Mouse (Mus musculus): Measurements from ENCODE around the gene Susd4. TPM values are rescaled to one million over a fixed set of nuclear protein-coding genes. Genes with fewer than 3 reads are reported as not detected.

Susd4 gene
- 3.1 and 3.5 TPM in 2 replicates for polyA plus RNA-seq (2016; fragmentation: Nextera tagmentation; extraction: Ambion mirVana)

- no peaks in the 10 kb centered on the region for H3K9me3 ChIP-seq (replicated peaks)
- H3K9ac ChIP-seq = peak within 1 kb of the TSS; percentile 31; the same call in 1 of the 2 replicates
- under 1% methylated on average over 90 of the region's 95 CpGs for WGBS (ENCODE audit: insufficient replicate concordance)
- H3K36me3 ChIP-seq = no peaks in the 10 kb centered on the region
- peak within 1 kb of the TSS; percentile 75 for H3K4me2 ChIP-seq
- peaks cover 57% of the 10 kb centered on the region for H3K27me3 ChIP-seq (replicated peaks)
- H3K4me1 ChIP-seq = peaks cover 15% of the 10 kb centered on the region; the same call in 1 of the 2 replicates
- no peak within 1 kb of the TSS for H3K27ac ChIP-seq
- H3K4me3 ChIP-seq = peak within 1 kb of the TSS; percentile 61
- ATAC-seq = peak; percentile 62
Measured at GRCm38 (mm10) chr1:182763716-182764461, at the start of gene Susd4. Gene Susd4, plus strand, starts transcription at chr1:182763860.

GRCm38 (mm10) chr1:182714236-182714935 is 49.3 kb upstream of the Susd4 start:
- Histone ChIP-seq H3K27ac (no peak overlapping the region), H3K9me3 (replicated peaks) (no peaks in the 10 kb centered on the region), H3K4me2 (no peak overlapping the region), H3K9ac (no peak overlapping the region), H3K4me1 (no peaks in the 10 kb centered on the region), H3K27me3 (replicated peaks) (no peaks in the 10 kb centered on the region), H3K36me3 (no peaks in the 10 kb centered on the region), H3K4me3 (no peak overlapping the region)
- no peak for ATAC-seq
- 52% methylated on average over 6 of the region's 6 CpGs for WGBS (ENCODE audit: insufficient replicate concordance)

GRCm38 (mm10) chr1:182727541-182727940 is 36.1 kb upstream of the Susd4 start:
- WGBS (ENCODE audit: insufficient replicate concordance) = 57% methylated on average over 12 of the region's 12 CpGs

GRCm38 (mm10) chr1:182729002-182729401 is 34.7 kb upstream of the Susd4 start:
- Histone ChIP-seq H3K4me2 (no peak overlapping the region), H3K9ac (no peak overlapping the region), H3K9me3 (replicated peaks) (no peaks in the 10 kb centered on the region), H3K4me1 (no peaks in the 10 kb centered on the region), H3K27ac (no peak overlapping the region), H3K36me3 (no peaks in the 10 kb centered on the region), H3K27me3 (replicated peaks) (no peaks in the 10 kb centered on the region), H3K4me3 (no peak overlapping the region)
- WGBS (ENCODE audit: insufficient replicate concordance) = 62% methylated on average over 9 of the region's 9 CpGs
- ATAC-seq = no peak

More at GRCm38 (mm10) chr1:182727541-182727940, 36.1 kb upstream of the Susd4 start:
- H3K4me3 ChIP-seq = no peak overlapping the region
- ATAC-seq = no peak
- H3K27me3 ChIP-seq (replicated peaks) = no peaks in the 10 kb centered on the region
- H3K27ac ChIP-seq = no peak overlapping the region
- no peaks in the 10 kb centered on the region for H3K4me1 ChIP-seq
- H3K36me3 ChIP-seq = no peaks in the 10 kb centered on the region
- no peaks in the 10 kb centered on the region for H3K9me3 ChIP-seq (replicated peaks)
- H3K9ac ChIP-seq = no peak overlapping the region
- no peak overlapping the region for H3K4me2 ChIP-seq

GRCm38 (mm10) chr1:182732695-182733094 is 31.0 kb upstream of the Susd4 start:
- Histone ChIP-seq H3K27ac (no peak overlapping the region), H3K4me1 (no peaks in the 10 kb centered on the region), H3K27me3 (replicated peaks) (no peaks in the 10 kb centered on the region), H3K9me3 (replicated peaks) (no peaks in the 10 kb centered on the region), H3K4me3 (no peak overlapping the region), H3K36me3 (no peaks in the 10 kb centered on the region), H3K9ac (no peak overlapping the region), H3K4me2 (no peak overlapping the region)
- WGBS (ENCODE audit: insufficient replicate concordance) = 33% methylated on average over 7 of the region's 7 CpGs
- ATAC-seq = no peak

GRCm38 (mm10) chr1:182735891-182736290 is 27.8 kb upstream of the Susd4 start:
- Histone ChIP-seq H3K9me3 (replicated peaks) (no peaks in the 10 kb centered on the region), H3K4me1 (no peaks in the 10 kb centered on the region), H3K9ac (no peak overlapping the region), H3K27me3 (replicated peaks) (no peaks in the 10 kb centered on the region), H3K4me2 (no peak overlapping the region), H3K36me3 (no peaks in the 10 kb centered on the region), H3K27ac (no peak overlapping the region), H3K4me3 (no peak overlapping the region)
- 51% methylated on average over 4 of the region's 4 CpGs for WGBS (ENCODE audit: insufficient replicate concordance)
- no peak for ATAC-seq

- Histone ChIP-seq H3K9me3 (replicated peaks) (no peaks in the 10 kb centered on the region), H3K4me3 (no peak overlapping the region), H3K9ac (no peak overlapping the region), H3K4me1 (no peaks in the 10 kb centered on the region), H3K4me2 (no peak overlapping the region), H3K27ac (no peak overlapping the region), H3K27me3 (replicated peaks) (no peaks in the 10 kb centered on the region; the same call in 1 of the 2 replicates), H3K36me3 (no peaks in the 10 kb centered on the region)
- ATAC-seq = no peak
- WGBS (ENCODE audit: insufficient replicate concordance) = 79% methylated on average over 9 of the region's 9 CpGs
Measured at GRCm38 (mm10) chr1:182747081-182747480, 16.6 kb upstream of the Susd4 start.

GRCm38 (mm10) chr1:182747834-182748233 is 15.8 kb upstream of the Susd4 start:
- H3K27ac ChIP-seq = no peak overlapping the region
- H3K9me3 ChIP-seq (replicated peaks) = no peaks in the 10 kb centered on the region
- H3K4me2 ChIP-seq = no peak overlapping the region
- H3K4me1 ChIP-seq = no peaks in the 10 kb centered on the region
- no peaks in the 10 kb centered on the region for H3K36me3 ChIP-seq
- 65% methylated on average over 17 of the region's 17 CpGs for WGBS (ENCODE audit: insufficient replicate concordance)
- no peaks in the 10 kb centered on the region; the same call in 1 of the 2 replicates for H3K27me3 ChIP-seq (replicated peaks)
- H3K9ac ChIP-seq = no peak overlapping the region
- H3K4me3 ChIP-seq = no peak overlapping the region
- no peak for ATAC-seq

- Histone ChIP-seq H3K36me3 (no peaks in the 10 kb centered on the region), H3K9ac (no peak within 1 kb of the TSS), H3K9me3 (replicated peaks) (no peaks in the 10 kb centered on the region), H3K4me2 (no peak within 1 kb of the TSS), H3K4me3 (no peak within 1 kb of the TSS), H3K4me1 (no peaks in the 10 kb centered on the region), H3K27ac (no peak within 1 kb of the TSS), H3K27me3 (replicated peaks) (no peaks in the 10 kb centered on the region; the same call in 1 of the 2 replicates)
- 72% methylated on average over 9 of the region's 9 CpGs for WGBS (ENCODE audit: insufficient replicate concordance)
- ATAC-seq = no peak
Measured at GRCm38 (mm10) chr1:182749080-182749479, 14.6 kb upstream of the Susd4 start, which contains the start of gene Ccdc185. Gene Ccdc185, minus strand, starts transcription at chr1:182749180.

- H3K4me1 ChIP-seq = no peaks in the 10 kb centered on the region
- no peaks in the 10 kb centered on the region; the same call in 1 of the 2 replicates for H3K27me3 ChIP-seq (replicated peaks)
- H3K9me3 ChIP-seq (replicated peaks) = no peaks in the 10 kb centered on the region
- no peak overlapping the region for H3K4me2 ChIP-seq
- 73% methylated on average over 8 of the region's 8 CpGs for WGBS (ENCODE audit: insufficient replicate concordance)
- ATAC-seq = no peak
- no peak overlapping the region for H3K9ac ChIP-seq
- H3K4me3 ChIP-seq = no peak overlapping the region
- H3K27ac ChIP-seq = no peak overlapping the region
- no peaks in the 10 kb centered on the region for H3K36me3 ChIP-seq
Measured at GRCm38 (mm10) chr1:182751301-182751700, 12.4 kb upstream of the Susd4 start.

- no peak for ATAC-seq
- 63% methylated on average over 8 of the region's 8 CpGs for WGBS (ENCODE audit: insufficient replicate concordance)
- no peaks in the 10 kb centered on the region for H3K9me3 ChIP-seq (replicated peaks)
Measured at GRCm38 (mm10) chr1:182753694-182754093, 10.0 kb upstream of the Susd4 start.

GRCm38 (mm10) chr1:182754865-182755264 is 8.8 kb upstream of the Susd4 start:
- WGBS (ENCODE audit: insufficient replicate concordance) = 23% methylated on average over 5 of the region's 5 CpGs
- no peaks in the 10 kb centered on the region for H3K27me3 ChIP-seq (replicated peaks)
- H3K4me2 ChIP-seq = no peak overlapping the region
- H3K9ac ChIP-seq = no peak overlapping the region
- no peak for ATAC-seq
- H3K27ac ChIP-seq = no peak overlapping the region
- H3K4me1 ChIP-seq = no peaks in the 10 kb centered on the region
- no peak overlapping the region for H3K4me3 ChIP-seq
- no peaks in the 10 kb centered on the region for H3K9me3 ChIP-seq (replicated peaks)
- H3K36me3 ChIP-seq = no peaks in the 10 kb centered on the region

More at GRCm38 (mm10) chr1:182753694-182754093, 10.0 kb upstream of the Susd4 start:
- Histone ChIP-seq H3K4me1 (no peaks in the 10 kb centered on the region), H3K4me2 (no peak overlapping the region), H3K27ac (no peak overlapping the region), H3K4me3 (no peak overlapping the region), H3K9ac (no peak overlapping the region), H3K27me3 (replicated peaks) (no peaks in the 10 kb centered on the region), H3K36me3 (no peaks in the 10 kb centered on the region)
